Mouse (Mus musculus) C2C12 (cell line): ENCODE results near the gene Nfib.

Source experiments
- CTCF ChIP-seq: IDR thresholded peaks from one replicate; pipeline ENCODE4 v1.5.1; 2011; ENCODE audit not compliant: control insufficient read depth, insufficient read depth, insufficient read length
- MAX ChIP-seq: IDR thresholded peaks from one replicate; pipeline ENCODE4 v1.6.1; 2011; ENCODE audit warnings: mild to moderate bottlenecking, control low read depth
- MYOD1 ChIP-seq: IDR thresholded peaks from one replicate; pipeline ENCODE4 v1.6.1; 2011; ENCODE audit warnings: low read depth; ENCODE audit not compliant: control insufficient read depth, insufficient read length
- MYOG ChIP-seq: IDR thresholded peaks from one replicate; pipeline ENCODE4 v1.6.1; 2011; ENCODE audit not compliant: control insufficient read depth, insufficient read length; ENCODE audit errors: extremely low read depth

GRCm38 (mm10) chr4:82249518-82250354 lies 455.8 kb downstream of the Nfib start:
- TF ChIP-seq CTCF, result no peak
- TF ChIP-seq MAX, result peak; percentile 39
- TF ChIP-seq MYOD1, result no peak
- no peak for TF ChIP-seq MYOG
